Mouse (Mus musculus) macrophage (primary cell): ENCODE data around the gene Gmps. TPM values are rescaled to one million over a fixed set of nuclear protein-coding genes. Genes with fewer than 3 reads are reported as not detected.

ENCODE experiments used
- H3K27ac ChIP-seq: fragments of 350-480 bp; formaldehyde crosslinking; 2 replicates; pipeline ENCODE4 v1.9.0; 2021
- H3K36me3 ChIP-seq: fragments of 350-480 bp; formaldehyde crosslinking; 2 replicates; pipeline ENCODE4 v1.9.0; 2021; ENCODE audit errors: inconsistent target
- H3K4me3 ChIP-seq: fragments of 350-480 bp; formaldehyde crosslinking; 2 replicates; pipeline ENCODE4 v1.9.0; 2021; ENCODE audit errors: inconsistent target
- H3K79me2 ChIP-seq: fragments of 350-480 bp; formaldehyde crosslinking; 2 replicates; pipeline ENCODE4 v1.9.0; 2021; ENCODE audit errors: inconsistent target
- WGBS: methylation state at CpG from one replicate; pipeline ENCODE4 v1.1.7; 2026; ENCODE audit warnings: inconsistent platforms; ENCODE audit not compliant: missing documents; 5-methylcytosine and 5-hydroxymethylcytosine counted together
- polyA plus RNA-seq: library from polyadenylated mRNA; stranded (reverse); fragments of 250-400 nt; gene quantifications from 3 replicates; pipeline ENCODE4 v1.2.4, GENCODE M21; 2018; ENCODE audit warnings: inconsistent platforms

The Gmps gene
- polyA plus RNA-seq, 1 experiment from 2014 or later, result 12.4 TPM

DNA sequence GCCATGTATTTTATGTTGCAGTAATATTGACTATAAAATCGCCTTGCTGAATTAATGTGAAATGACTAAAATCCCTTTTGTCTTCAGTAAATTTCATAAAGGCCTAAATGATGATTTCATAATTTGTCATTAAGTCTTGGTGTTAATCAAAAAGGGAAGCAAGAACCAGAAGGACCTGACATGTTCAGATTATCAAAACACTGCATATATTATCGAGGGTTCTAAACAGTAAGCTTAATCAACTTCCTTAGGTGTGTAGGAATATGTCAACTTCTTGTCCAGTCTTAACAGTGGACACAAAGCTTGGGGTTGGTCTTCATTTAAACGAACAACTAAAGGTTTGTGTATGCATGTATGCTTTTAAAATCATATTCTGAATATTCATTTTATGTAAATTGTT is 45.5 kb downstream of the Gmps start:
- no peak overlapping the region for H3K4me3 ChIP-seq
- no peaks in the 10 kb centered on the region for H3K79me2 ChIP-seq
- H3K36me3 ChIP-seq, result no peaks in the 10 kb centered on the region
- no peak overlapping the region for H3K27ac ChIP-seq
- WGBS, result 90% methylated on average over 3 of the region's 3 CpGs

DNA sequence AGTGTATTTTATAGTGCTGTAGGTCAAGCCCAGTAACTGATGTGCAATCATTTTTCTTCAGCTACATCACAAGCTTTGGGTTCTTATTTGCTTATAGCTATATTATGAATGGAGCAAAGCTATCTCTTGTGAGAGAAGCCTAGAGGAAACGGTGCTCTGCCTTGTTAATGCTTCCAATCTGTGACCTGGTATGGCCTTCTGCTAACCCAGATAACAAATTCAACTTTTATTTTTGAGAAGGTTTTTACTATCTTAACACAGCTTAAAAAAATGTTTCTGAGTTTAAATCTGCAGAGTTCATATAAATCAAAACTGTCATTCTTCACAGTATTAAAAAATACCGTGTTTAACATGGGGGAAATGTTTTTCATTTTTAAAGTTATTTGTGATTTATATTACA is 46.0 kb downstream of the Gmps start:
- H3K79me2 ChIP-seq, result no peaks in the 10 kb centered on the region
- H3K27ac ChIP-seq, result no peak overlapping the region
- 93% methylated on average over 2 of the region's 2 CpGs for WGBS
- H3K36me3 ChIP-seq, result no peaks in the 10 kb centered on the region
- no peak overlapping the region for H3K4me3 ChIP-seq

DNA sequence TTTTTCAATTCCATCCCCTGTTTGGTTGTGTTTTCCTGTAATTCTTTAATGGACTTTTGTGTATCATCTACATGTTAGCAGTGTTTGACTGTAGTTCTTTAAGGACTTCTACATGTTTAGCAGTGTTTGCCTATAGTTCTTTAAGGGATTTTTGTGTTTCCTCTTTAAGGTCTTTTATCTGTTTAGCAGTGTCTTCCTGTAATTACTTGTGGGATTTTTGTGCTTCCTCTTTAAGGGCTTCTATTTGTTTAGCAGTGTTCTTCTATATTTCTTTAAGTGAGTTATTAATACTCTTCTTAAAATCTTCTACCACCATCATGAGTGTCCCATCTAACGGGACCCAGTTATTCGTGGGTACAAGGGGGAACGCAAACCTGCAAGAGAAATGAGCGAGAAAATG is 53.9 kb downstream of the Gmps start:
- H3K79me2 ChIP-seq, result no peaks in the 10 kb centered on the region
- H3K36me3 ChIP-seq, result no peaks in the 10 kb centered on the region
- no peak overlapping the region for H3K4me3 ChIP-seq
- no peak overlapping the region for H3K27ac ChIP-seq
- WGBS, result 93% methylated on average over 4 of the region's 4 CpGs

GRCm38 (mm10) chr3:64038136-64038841 is 62.4 kb downstream of the Gmps start:
- no peaks in the 10 kb centered on the region for H3K79me2 ChIP-seq
- H3K36me3 ChIP-seq, result no peaks in the 10 kb centered on the region
- H3K4me3 ChIP-seq, result no peak overlapping the region
- H3K27ac ChIP-seq, result no peak overlapping the region
- WGBS, result 84% methylated on average over 7 of the region's 7 CpGs

- H3K27ac ChIP-seq, result no peak overlapping the region
- WGBS, result 31% methylated on average over 24 of the region's 25 CpGs
- H3K36me3 ChIP-seq, result no peaks in the 10 kb centered on the region
- H3K79me2 ChIP-seq, result no peaks in the 10 kb centered on the region
- no peak overlapping the region for H3K4me3 ChIP-seq
These were observed 64.2 kb downstream of the Gmps start for GRCm38 (mm10) chr3:64039818-64040784.

Other genes with a start within 250 kb of the Gmps start
- not detected in 3 replicates for gene Plch1, start 76.6 kb upstream of the Gmps start, polyA plus RNA-seq
- gene E130311K13Rik, start 46.6 kb upstream of the Gmps start, polyA plus RNA-seq, result 3.3 to 11.2 TPM (median 9.1 TPM) in 3 replicates
- 22.3 to 27.2 TPM (median 23.7 TPM) in 3 replicates for gene Slc33a1, start 11.3 kb upstream of the Gmps start, polyA plus RNA-seq
- gene Vmn2r1, start 105.4 kb downstream of the Gmps start, polyA plus RNA-seq, result not detected in 3 replicates
- gene Vmn2r2, start 165.8 kb downstream of the Gmps start, polyA plus RNA-seq, result not detected in 3 replicates